Mouse (Mus musculus) hindbrain, postnatal 0 days (tissue): ENCODE results near the gene Nos1ap. TPM values are rescaled to one million over a fixed set of nuclear protein-coding genes. Genes with fewer than 3 reads are reported as not detected.
A peak's percentile ranks its signal among the peaks of the same experiment; 100 is the strongest.

Source experiments
- ATAC-seq: fragments of 200-750 bp; cut with Nextera tagmentation; 2 replicates; pipeline ENCODE4 v1.8.0; 2017; ENCODE audit warnings: mild to moderate bottlenecking, moderate TSS enrichment, moderate library complexity
- DNase-seq: peaks from one replicate; pipeline ENCODE4 v3.0.0-alpha.2; 2015; ENCODE audit warnings: low spot score
- H3K27ac ChIP-seq: fragments of 300-500 bp; sonication (generic); 2 replicates; pipeline ENCODE4 v1.5.1; 2014; ENCODE audit warnings: mild to moderate bottlenecking
- H3K27me3 ChIP-seq: fragments of 300-500 bp; sonication (generic); 2 replicates; pipeline ENCODE4 v1.6.1; 2014; ENCODE audit warnings: low read length, mixed read lengths; ENCODE audit not compliant: insufficient read depth
- H3K36me3 ChIP-seq: fragments of 300-500 bp; sonication (generic); 2 replicates; pipeline ENCODE4 v1.6.1; 2014; ENCODE audit warnings: low read length, mixed read lengths; ENCODE audit not compliant: insufficient read depth
- H3K4me1 ChIP-seq: fragments of 300-500 bp; sonication (generic); 2 replicates; pipeline ENCODE4 v1.6.1; 2014; ENCODE audit warnings: antibody characterized with exemption, low read length, mixed read lengths; ENCODE audit not compliant: insufficient read depth
- H3K4me2 ChIP-seq: fragments of 300-500 bp; sonication (generic); 2 replicates; pipeline ENCODE4 v1.6.1; 2014; ENCODE audit warnings: low read depth, mild to moderate bottlenecking, low read length, moderate library complexity, mixed read lengths
- H3K4me3 ChIP-seq: fragments of 300-500 bp; sonication (generic); 2 replicates; pipeline ENCODE4 v1.5.1; 2014; ENCODE audit warnings: low read length
- H3K9ac ChIP-seq: fragments of 300-500 bp; sonication (generic); replicated peaks from 2 replicates; pipeline ENCODE4 v1.6.1; 2014; ENCODE audit warnings: mild to moderate bottlenecking, low read length, moderate library complexity, mixed read lengths
- H3K9me3 ChIP-seq: fragments of 300-500 bp; sonication (generic); 2 replicates; pipeline ENCODE4 v1.6.1; 2016; ENCODE audit warnings: low read length, mixed read lengths
- CTCF ChIP-seq: IDR thresholded peaks from 2 replicates; pipeline ENCODE4 v1.5.1; 2016; ENCODE audit warnings: antibody characterized with exemption, control low read depth, low read depth
- WGBS: fragments of 180-500 bp; shearing (Covaris S2); extraction: QIAGEN DNeasy Blood & Tissue Kit; methylation state at CpG from one replicate; pipeline ENCODE4 v1.1.7; 2014; 5-methylcytosine and 5-hydroxymethylcytosine counted together
- polyA plus RNA-seq: library from polyadenylated mRNA; unstranded; fragments of >200 nt; fragmentation: Nextera tagmentation; extraction: Ambion mirVana; gene quantifications from 2 replicates; pipeline ENCODE4 v1.2.1, GENCODE M21; 2015
- total RNA-seq: library from RNA; depleted of rRNA; stranded (reverse); fragments of >200 nt; gene quantifications from 2 replicates; pipeline ENCODE4 v1.2.3, GENCODE M21; 2014

Gene Nos1ap
- total and polyA plus RNA-seq, 2 experiments from 2014 or later = 10.1 to 12.4 TPM

GRCm38 (mm10) chr1:170536344-170536743 lies 53.3 kb downstream of the Nos1ap start:
- no peak for TF ChIP-seq CTCF
- Histone ChIP-seq H3K27ac (no peak overlapping the region), H3K9me3 (no peaks in the 10 kb centered on the region), H3K36me3 (no peaks in the 10 kb centered on the region), H3K4me2 (no peak overlapping the region), H3K9ac (no peak overlapping the region), H3K4me1 (0 out of 2 replicates have a peak, but pooled peaks cover 5% of the 10 kb centered on the region), H3K4me3 (no peak overlapping the region), H3K27me3 (no peaks in the 10 kb centered on the region)
- no peak for DNase-seq
- no peak for ATAC-seq
- 93% methylated on average over 3 of the region's 3 CpGs for WGBS

GRCm38 (mm10) chr1:170535221-170535620 lies 54.4 kb downstream of the Nos1ap start:
- Histone ChIP-seq H3K9me3 (no peaks in the 10 kb centered on the region), H3K4me1 (0 out of 2 replicates have a peak, but pooled peaks cover 5% of the 10 kb centered on the region), H3K4me2 (no peak overlapping the region), H3K27ac (no peak overlapping the region), H3K36me3 (no peaks in the 10 kb centered on the region), H3K9ac (no peak overlapping the region), H3K4me3 (no peak overlapping the region), H3K27me3 (no peaks in the 10 kb centered on the region)
- WGBS = 83% methylated on average over 2 of the region's 2 CpGs
- ATAC-seq (no peak), DNase-seq (no peak)
- no peak for TF ChIP-seq CTCF

GRCm38 (mm10) chr1:170531286-170531685 lies 58.4 kb downstream of the Nos1ap start:
- Histone ChIP-seq H3K36me3 (no peaks in the 10 kb centered on the region), H3K4me2 (no peak overlapping the region), H3K27ac (no peak overlapping the region), H3K4me1 (0 out of 2 replicates have a peak, but pooled peaks cover 5% of the 10 kb centered on the region), H3K9ac (no peak overlapping the region), H3K4me3 (no peak overlapping the region), H3K9me3 (no peaks in the 10 kb centered on the region), H3K27me3 (no peaks in the 10 kb centered on the region)
- ATAC-seq (no peak), DNase-seq (no peak)
- TF ChIP-seq CTCF = no peak
- 64% methylated on average over 2 of the region's 2 CpGs for WGBS

- H3K4me3 ChIP-seq = no peak overlapping the region
- TF ChIP-seq CTCF = no peak
- H3K4me1 ChIP-seq = 0 out of 2 replicates have a peak, but pooled peaks cover 1% of the 10 kb centered on the region
- no peaks in the 10 kb centered on the region for H3K9me3 ChIP-seq
- no peaks in the 10 kb centered on the region for H3K36me3 ChIP-seq
- no peaks in the 10 kb centered on the region for H3K27me3 ChIP-seq
- no peak for DNase-seq
- ATAC-seq = no peak
- H3K4me2 ChIP-seq = no peak overlapping the region
- H3K27ac ChIP-seq = no peak overlapping the region
- WGBS = 68% methylated on average over 4 of the region's 4 CpGs
- no peak overlapping the region for H3K9ac ChIP-seq
Measured at GRCm38 (mm10) chr1:170530456-170530855, 59.2 kb downstream of the Nos1ap start.

- H3K36me3 ChIP-seq = no peaks in the 10 kb centered on the region
- no peak for TF ChIP-seq CTCF
- DNase-seq (no peak), ATAC-seq (no peak)
- no peaks in the 10 kb centered on the region for H3K27me3 ChIP-seq
- H3K4me3 ChIP-seq = no peak overlapping the region
- H3K4me2 ChIP-seq = no peak overlapping the region
- H3K9me3 ChIP-seq = 0 out of 2 replicates have a peak, but pooled peaks cover 5% of the 10 kb centered on the region
- WGBS = 57% methylated on average over 5 of the region's 5 CpGs
- H3K9ac ChIP-seq = no peak overlapping the region
- peaks cover 7% of the 10 kb centered on the region; the same call in 1 of the 2 replicates for H3K4me1 ChIP-seq
- no peak overlapping the region for H3K27ac ChIP-seq
Measured at GRCm38 (mm10) chr1:170522891-170523290, 66.8 kb downstream of the Nos1ap start.

- ATAC-seq = peak; percentile 58; the same call in 1 of the 2 replicates
- Histone ChIP-seq H3K27me3 (no peaks in the 10 kb centered on the region), H3K36me3 (no peaks in the 10 kb centered on the region), H3K4me3 (no peak overlapping the region), H3K27ac (no peak overlapping the region), H3K4me2 (no peak overlapping the region), H3K4me1 (peaks cover 7% of the 10 kb centered on the region; the same call in 1 of the 2 replicates), H3K9ac (no peak overlapping the region), H3K9me3 (0 out of 2 replicates have a peak, but pooled peaks cover 5% of the 10 kb centered on the region)
- no peak for DNase-seq
- no peak for TF ChIP-seq CTCF
- WGBS = 40% methylated on average over 6 of the region's 6 CpGs
Measured at GRCm38 (mm10) chr1:170521520-170522205, 68.0 kb downstream of the Nos1ap start.

- Histone ChIP-seq H3K4me3 (no peak overlapping the region), H3K27ac (no peak overlapping the region), H3K4me2 (no peak overlapping the region), H3K9ac (no peak overlapping the region), H3K36me3 (no peaks in the 10 kb centered on the region), H3K4me1 (peaks cover 7% of the 10 kb centered on the region; the same call in 1 of the 2 replicates), H3K27me3 (no peaks in the 10 kb centered on the region), H3K9me3 (0 out of 2 replicates have a peak, but pooled peaks cover 5% of the 10 kb centered on the region)
- no peak for TF ChIP-seq CTCF
- ATAC-seq (no peak), DNase-seq (no peak)
- WGBS = 91% methylated on average over 4 of the region's 4 CpGs
Measured at GRCm38 (mm10) chr1:170520206-170520605, 69.5 kb downstream of the Nos1ap start.
